Mouse (Mus musculus): ENCODE results near the gene Trmt10c. TPM values are rescaled to one million over a fixed set of nuclear protein-coding genes. Genes with fewer than 3 reads are reported as not detected.
"Not testable (repeated sequence)": the region's sequence is repeated elsewhere in the genome, so short reads cannot be mapped to it uniquely, and the experiment has no call there.

Gene Trmt10c
- total RNA-seq, 2 experiments from 2014 or later, result 8.4 TPM

GRCm38 (mm10) chr16:56056944-56057590 lies 19.4 kb upstream of the Trmt10c start:
- no peak for DNase-seq (ENCODE audit: extremely low spot score in 1 of 2, low spot score in 2 of 2)
- intact Hi-C loops (cut with DNase I), result no loop called here

- no peak for DNase-seq (ENCODE audit: extremely low spot score in 1 of 2, low spot score in 2 of 2)
- intact Hi-C loops (cut with DNase I), result no loop called here
Measured at GRCm38 (mm10) chr16:56055911-56056310, 18.3 kb upstream of the Trmt10c start.

- intact Hi-C loops (cut with DNase I); DNase-seq (ENCODE audit: extremely low spot score in 1 of 2, low spot score in 2 of 2): not testable (repeated sequence)
Measured at GRCm38 (mm10) chr16:56048038-56048437, 10.4 kb upstream of the Trmt10c start, which contains the start of gene Senp7. Gene Senp7 (plus strand): TSS chr16:56048338.

GRCm38 (mm10) chr16:56038090-56038489 lies 471 bp upstream of the Trmt10c start:
- intact Hi-C loops (cut with DNase I), result no loop called here
- no peak for DNase-seq (ENCODE audit: extremely low spot score in 1 of 2, low spot score in 2 of 2)

GRCm38 (mm10) chr16:56036501-56036900 lies 1.1 kb downstream of the Trmt10c start:
- intact Hi-C loops (cut with DNase I), result no loop called here
- DNase-seq (ENCODE audit: extremely low spot score in 1 of 2, low spot score in 2 of 2), result no peak

- DNase-seq (ENCODE audit: extremely low spot score in 1 of 2, low spot score in 2 of 2), result no peak
- intact Hi-C loops (cut with DNase I), result loop anchor here (5.0 kb wide), 1 partner anchor 33 kb away; no protein-coding TSS in a partner anchor
Measured at GRCm38 (mm10) chr16:56034566-56034965, 3.1 kb downstream of the Trmt10c start.

- DNase-seq (ENCODE audit: extremely low spot score in 1 of 2, low spot score in 2 of 2), result peak; percentile 97 to 98
- intact Hi-C loops (cut with DNase I), result loop anchor here (5.0 to 10.0 kb wide), 2 partner anchors 38 to 55 kb away; partner anchors contain the start of gene Zbtb11
Measured at GRCm38 (mm10) chr16:56029661-56030082, 7.9 kb downstream of the Trmt10c start, which contains the start of gene Pcnp. Gene Pcnp (minus strand): TSS chr16:56029739.

- intact Hi-C loops (cut with DNase I), result loop anchor here (10.0 kb wide), 1 partner anchor 54 kb away; the partner anchor contains the start of gene Zbtb11
- peak in 1 of 2 experiments; percentile 74 for DNase-seq (ENCODE audit: extremely low spot score in 1 of 2, low spot score in 2 of 2)
Measured at GRCm38 (mm10) chr16:56028722-56029551, 8.7 kb downstream of the Trmt10c start.

GRCm38 (mm10) chr16:56027854-56028629 lies 9.6 kb downstream of the Trmt10c start:
- no peak for DNase-seq (ENCODE audit: extremely low spot score in 1 of 2, low spot score in 2 of 2)
- intact Hi-C loops (cut with DNase I), result loop anchor here (10.0 kb wide), 1 partner anchor 53 kb away; the partner anchor contains the start of gene Zbtb11

- intact Hi-C loops (cut with DNase I), result loop anchor here (10.0 kb wide), 1 partner anchor 45 kb away; the partner anchor contains the start of gene Zbtb11
Measured at GRCm38 (mm10) chr16:56019660-56020059, 18.0 kb downstream of the Trmt10c start.

GRCm38 (mm10) chr16:56014076-56014475 lies 23.5 kb downstream of the Trmt10c start:
- DNase-seq (ENCODE audit: extremely low spot score in 1 of 2, low spot score in 2 of 2), result no peak
- intact Hi-C loops (cut with DNase I), result no loop called here

More at GRCm38 (mm10) chr16:56019660-56020059, 18.0 kb downstream of the Trmt10c start:
- no peak for DNase-seq (ENCODE audit: extremely low spot score in 1 of 2, low spot score in 2 of 2)

- intact Hi-C loops (cut with DNase I), result no loop called here
Measured at GRCm38 (mm10) chr16:56012789-56013743, 24.6 kb downstream of the Trmt10c start.

GRCm38 (mm10) chr16:56008862-56009261 lies 28.8 kb downstream of the Trmt10c start:
- intact Hi-C loops (cut with DNase I), result no loop called here
- DNase-seq (ENCODE audit: extremely low spot score in 1 of 2, low spot score in 2 of 2), result no peak

More at GRCm38 (mm10) chr16:56012789-56013743, 24.6 kb downstream of the Trmt10c start:
- DNase-seq (ENCODE audit: extremely low spot score in 1 of 2, low spot score in 2 of 2), result no peak

GRCm38 (mm10) chr16:56006798-56007197 lies 30.8 kb downstream of the Trmt10c start:
- DNase-seq (ENCODE audit: extremely low spot score in 1 of 2, low spot score in 2 of 2), result no peak
- intact Hi-C loops (cut with DNase I), result no loop called here

GRCm38 (mm10) chr16:55994235-55994634 lies 43.4 kb downstream of the Trmt10c start:
- intact Hi-C loops (cut with DNase I), result no loop called here

GRCm38 (mm10) chr16:55990311-55990710 lies 47.3 kb downstream of the Trmt10c start:
- intact Hi-C loops (cut with DNase I), result no loop called here

More at GRCm38 (mm10) chr16:55994235-55994634, 43.4 kb downstream of the Trmt10c start:
- no peak for DNase-seq (ENCODE audit: extremely low spot score in 1 of 2, low spot score in 2 of 2)

GRCm38 (mm10) chr16:55986001-55986400 lies 51.6 kb downstream of the Trmt10c start:
- no peak for DNase-seq (ENCODE audit: extremely low spot score in 1 of 2, low spot score in 2 of 2)
- intact Hi-C loops (cut with DNase I), result no loop called here

More at GRCm38 (mm10) chr16:55990311-55990710, 47.3 kb downstream of the Trmt10c start:
- DNase-seq (ENCODE audit: extremely low spot score in 1 of 2, low spot score in 2 of 2), result no peak

Data from left cerebral cortex, postnatal 10 days (tissue).